Mouse (Mus musculus) heart, postnatal 25 days (tissue): ENCODE measurements around the gene Btc. TPM values are rescaled to one million over a fixed set of nuclear protein-coding genes. Genes with fewer than 3 reads are reported as not detected.

Experiments
- DNase-seq: peaks from one replicate; pipeline ENCODE4 v3.0.0; 2022; ENCODE audit warnings: low spot score
- intact Hi-C: fragments of 180-260 bp; cut with DNase I; formaldehyde crosslinking; loops from one replicate; pipeline ENCODE4 v1.15.1; 2025
- total RNA-seq, 2 experiments: library from RNA; stranded (reverse); gene quantifications; 2 replicates each; pipeline ENCODE4 v1.2.3; 2021

Btc gene
- total RNA-seq = 1 to 10 TPM; 1.6 to 2.1 TPM

DNA sequence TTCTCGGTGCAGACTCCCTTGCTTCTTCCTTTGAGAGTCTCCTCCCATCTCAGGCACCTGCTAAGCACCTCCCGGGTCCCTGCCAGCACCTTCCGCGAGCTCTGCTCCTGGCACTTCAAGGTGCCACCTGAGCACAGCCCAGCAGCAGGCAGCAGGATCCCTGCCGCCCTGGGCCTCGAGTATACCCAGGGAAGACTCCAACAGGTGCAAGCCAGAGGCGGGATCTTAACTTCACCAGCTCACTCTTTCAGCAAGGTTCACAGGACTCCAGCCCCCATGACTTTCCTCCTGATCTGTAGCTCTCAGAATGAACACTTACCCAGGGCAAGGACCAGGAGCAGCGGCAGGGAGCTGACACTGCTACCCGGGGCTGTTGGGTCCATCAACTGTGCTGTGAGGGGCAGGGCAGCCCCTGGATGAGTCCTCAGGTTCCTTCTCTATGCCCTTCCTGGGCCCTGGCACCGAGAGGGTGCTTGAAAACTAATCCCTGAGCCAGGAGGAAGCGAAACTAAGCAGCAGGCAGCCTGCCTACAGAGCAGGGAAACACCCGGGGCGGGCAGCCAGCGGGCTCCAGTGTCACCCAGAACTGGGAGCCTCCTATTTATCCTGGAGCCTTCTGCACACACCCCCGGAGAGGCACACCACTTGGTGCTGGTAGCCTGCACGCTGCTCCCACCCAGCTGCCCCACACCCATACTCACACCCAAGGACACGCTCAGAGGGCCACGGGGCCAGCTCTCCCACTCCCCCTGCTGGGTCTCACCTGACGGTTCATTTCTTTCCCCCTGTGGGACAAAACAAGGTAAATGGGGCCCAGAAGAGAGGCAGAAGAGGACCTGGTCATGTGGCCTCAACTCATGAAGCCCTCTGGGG lies at the start of gene Btc:
TSS of gene Btc (minus strand) at position 656 of the 873 bp plus-strand sequence.
- intact Hi-C loops = no loop called here
- peak; percentile 50 for DNase-seq

- intact Hi-C loops = no loop called here
- peak; percentile 1 for DNase-seq
Measured at GRCm38 (mm10) chr5:91444981-91445517, 42.3 kb upstream of the Btc start.

GRCm38 (mm10) chr5:91436563-91436962 lies 33.8 kb upstream of the Btc start:
- intact Hi-C loops = no loop called here
- DNase-seq = no peak

DNA sequence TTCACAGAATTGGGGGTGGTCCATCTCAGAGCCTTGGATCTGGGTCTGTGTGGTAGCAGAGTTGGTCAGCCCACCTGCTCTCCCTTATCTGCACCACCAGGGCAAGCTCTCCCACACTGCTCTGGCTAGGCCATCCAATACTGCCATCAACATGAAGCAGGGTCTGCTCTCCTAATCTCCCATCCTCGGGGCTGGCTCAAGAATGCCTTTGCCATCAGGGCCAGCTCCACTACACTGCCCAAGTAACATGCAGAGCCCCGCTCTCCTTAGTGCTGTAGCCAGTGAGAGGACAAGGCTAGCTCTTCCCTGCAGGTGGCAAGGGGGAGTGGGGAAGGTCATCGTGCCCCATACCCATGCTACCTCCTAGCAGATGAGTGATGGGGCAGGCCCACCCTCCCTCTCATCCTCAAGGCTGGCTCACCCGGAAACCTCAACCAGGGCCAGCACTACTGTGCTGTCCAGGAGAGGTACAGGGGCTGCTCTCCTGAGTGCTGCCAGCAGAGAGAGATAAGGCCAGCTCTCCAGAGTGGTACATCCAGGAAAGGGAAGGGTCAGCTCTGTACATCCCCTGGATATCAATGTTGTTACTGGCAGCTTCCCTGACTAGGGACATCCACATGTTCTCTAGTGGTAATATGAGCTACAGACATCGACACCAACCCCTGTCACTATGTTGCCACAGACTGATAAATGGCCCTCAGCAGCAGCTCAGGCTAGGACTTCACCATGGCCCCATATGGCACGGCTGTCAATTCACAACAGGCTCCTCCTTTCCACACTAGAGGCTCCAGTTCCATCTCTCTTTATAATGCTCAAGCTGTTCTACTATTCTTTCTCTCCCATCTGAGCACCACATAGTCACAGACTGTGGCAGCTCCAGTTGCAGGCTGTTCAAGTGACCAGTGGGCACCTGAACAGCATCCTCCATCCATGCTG lies 32.2 kb upstream of the Btc start:
- no peak for DNase-seq
- intact Hi-C loops = no loop called here

- intact Hi-C loops = no loop called here
- no peak for DNase-seq
Measured at GRCm38 (mm10) chr5:91428547-91428946, 25.8 kb upstream of the Btc start.

DNA sequence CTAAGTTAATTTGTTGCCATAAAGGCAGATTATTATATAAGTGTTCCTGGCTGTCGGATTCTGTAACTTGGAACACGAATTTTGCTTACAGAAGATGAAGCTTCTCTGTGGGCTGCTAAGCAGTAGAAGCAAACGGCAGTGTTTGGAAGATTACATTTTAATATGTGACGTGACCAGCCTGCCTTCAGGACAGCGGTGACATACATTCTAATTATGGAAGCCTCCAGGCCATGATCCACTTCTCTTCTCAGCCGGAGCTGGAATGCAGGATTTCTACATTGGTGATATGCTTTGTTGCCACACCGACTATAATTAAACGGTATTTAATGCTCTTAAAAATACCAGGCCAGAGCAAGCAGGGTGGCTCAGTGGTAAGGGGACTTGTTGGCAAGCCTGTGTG lies 11.0 kb upstream of the Btc start:
- intact Hi-C loops = no loop called here
- no peak for DNase-seq

GRCm38 (mm10) chr5:91404263-91404662 lies 1.5 kb upstream of the Btc start:
- DNase-seq = no peak

GRCm38 (mm10) chr5:91403281-91403680 lies 487 bp upstream of the Btc start:
- intact Hi-C loops = no loop called here
- DNase-seq = no peak

More at GRCm38 (mm10) chr5:91404263-91404662, 1.5 kb upstream of the Btc start:
- intact Hi-C loops = no loop called here

DNA sequence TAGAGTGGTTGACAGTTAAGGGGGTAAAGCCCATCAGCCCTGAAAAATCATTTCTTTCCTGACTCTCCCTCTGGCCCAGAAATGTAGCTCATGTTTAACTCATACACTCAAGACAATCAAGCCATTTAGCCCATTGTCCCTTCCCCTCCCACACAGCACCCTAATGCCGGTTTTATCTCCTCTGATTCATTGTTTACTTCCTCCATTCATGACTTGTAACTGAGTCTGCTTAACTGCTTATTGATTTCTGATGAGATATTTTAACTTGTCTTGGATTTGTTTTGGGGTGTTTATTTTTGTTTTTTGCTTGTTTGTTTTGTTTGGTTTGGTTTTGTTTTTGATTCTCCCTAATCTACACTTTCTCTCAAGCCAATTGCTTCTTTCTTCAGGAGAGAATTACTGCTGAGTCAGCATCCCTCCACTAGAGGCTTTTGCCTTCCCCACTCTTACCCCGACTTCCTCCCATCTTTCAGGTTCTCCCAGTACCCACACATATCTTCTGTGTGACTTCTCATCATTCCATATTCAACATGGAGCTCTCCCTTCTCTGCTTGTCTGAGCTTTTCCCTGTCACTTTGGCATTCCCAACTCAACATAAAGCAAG lies 2.2 kb downstream of the Btc start:
- DNase-seq = no peak
- intact Hi-C loops = no loop called here

DNA sequence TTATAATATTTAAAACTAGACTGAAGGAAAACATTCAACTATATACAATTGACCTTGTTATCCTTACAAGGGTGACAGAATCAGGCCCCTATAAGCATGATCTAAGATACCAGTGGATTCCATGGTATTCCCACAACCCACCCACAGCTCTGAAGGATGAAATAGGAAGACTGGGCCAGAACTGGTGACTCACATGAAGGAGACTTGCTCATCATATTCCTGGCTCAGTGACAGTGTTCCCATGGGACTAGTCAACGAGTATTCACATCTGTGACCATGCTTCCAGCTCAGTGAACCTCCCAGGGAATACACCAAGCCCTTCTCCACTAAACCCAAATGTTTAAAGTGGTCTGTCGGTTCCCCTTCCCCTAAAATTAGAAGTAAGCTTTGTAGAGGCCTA lies 27.3 kb downstream of the Btc start:
- DNase-seq = no peak

GRCm38 (mm10) chr5:91368061-91368565 lies 34.7 kb downstream of the Btc start:
- DNase-seq = no peak
- intact Hi-C loops = no loop called here

More for the DNA sequence above, 27.3 kb downstream of the Btc start:
- intact Hi-C loops = no loop called here

DNA sequence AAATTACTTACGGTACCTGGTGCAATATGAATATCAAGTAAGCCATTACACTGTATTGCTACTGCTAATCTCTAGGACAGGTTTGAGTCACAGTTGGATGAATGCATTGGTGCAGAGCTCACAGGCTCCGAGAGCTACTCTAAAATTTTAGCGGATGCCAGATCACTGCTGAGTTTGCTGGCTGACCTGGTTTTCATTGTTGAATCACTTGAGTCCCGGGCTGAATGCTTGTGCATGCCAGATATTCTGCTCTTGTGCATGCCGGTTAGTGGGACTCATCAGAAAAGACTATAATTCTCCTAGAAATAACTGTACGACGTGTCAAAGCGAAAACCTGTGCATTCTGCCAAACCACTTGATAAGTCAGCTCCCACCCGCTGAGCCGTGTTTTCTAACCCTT lies 35.9 kb downstream of the Btc start:
- intact Hi-C loops = no loop called here
- no peak for DNase-seq

GRCm38 (mm10) chr5:91363274-91363991 lies 39.4 kb downstream of the Btc start:
- no peak for DNase-seq

DNA sequence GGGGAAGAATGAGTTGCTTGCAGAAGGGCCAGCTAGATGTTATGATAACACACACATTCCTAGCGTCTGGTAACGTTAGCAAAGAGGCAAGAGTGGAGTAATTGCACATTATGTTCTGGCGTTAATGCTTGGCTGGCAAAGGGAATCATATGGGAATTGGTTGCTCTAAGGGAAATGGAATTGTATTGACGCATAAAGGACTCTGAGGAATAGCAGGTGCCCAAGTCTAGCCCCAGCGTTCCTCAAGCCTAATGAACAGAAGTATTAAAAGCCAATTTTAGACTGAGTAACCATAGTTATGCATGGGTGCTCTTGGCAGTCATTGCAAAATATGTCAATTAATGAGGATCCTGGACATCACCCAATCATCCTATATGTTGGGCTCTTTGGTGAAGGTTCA lies 50.1 kb downstream of the Btc start:
- intact Hi-C loops = no loop called here

More at GRCm38 (mm10) chr5:91363274-91363991, 39.4 kb downstream of the Btc start:
- intact Hi-C loops = no loop called here

DNA sequence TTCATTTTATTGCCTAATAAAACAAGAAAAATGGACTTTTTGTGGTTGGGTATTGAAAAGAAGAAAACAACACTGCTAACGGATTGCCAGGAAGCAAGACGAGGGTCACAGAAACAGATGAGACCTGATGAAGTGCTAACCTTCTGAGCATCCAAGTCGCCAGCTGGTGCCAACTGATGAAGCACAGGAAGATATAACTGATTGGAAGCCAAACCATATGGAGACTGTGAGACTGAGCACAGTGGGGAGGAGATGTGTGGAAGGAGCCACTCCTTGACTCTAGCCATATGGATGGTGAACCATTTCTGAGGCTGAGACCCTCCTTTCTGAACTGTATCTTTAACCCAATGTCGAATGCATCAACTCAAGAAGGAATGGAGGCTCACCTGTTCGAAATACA lies 57.1 kb downstream of the Btc start:
- no peak for DNase-seq
- intact Hi-C loops = no loop called here

More for the DNA sequence above, 50.1 kb downstream of the Btc start:
- no peak for DNase-seq

GRCm38 (mm10) chr5:91345064-91345463 lies 57.7 kb downstream of the Btc start:
- intact Hi-C loops = no loop called here
- no peak for DNase-seq

DNA sequence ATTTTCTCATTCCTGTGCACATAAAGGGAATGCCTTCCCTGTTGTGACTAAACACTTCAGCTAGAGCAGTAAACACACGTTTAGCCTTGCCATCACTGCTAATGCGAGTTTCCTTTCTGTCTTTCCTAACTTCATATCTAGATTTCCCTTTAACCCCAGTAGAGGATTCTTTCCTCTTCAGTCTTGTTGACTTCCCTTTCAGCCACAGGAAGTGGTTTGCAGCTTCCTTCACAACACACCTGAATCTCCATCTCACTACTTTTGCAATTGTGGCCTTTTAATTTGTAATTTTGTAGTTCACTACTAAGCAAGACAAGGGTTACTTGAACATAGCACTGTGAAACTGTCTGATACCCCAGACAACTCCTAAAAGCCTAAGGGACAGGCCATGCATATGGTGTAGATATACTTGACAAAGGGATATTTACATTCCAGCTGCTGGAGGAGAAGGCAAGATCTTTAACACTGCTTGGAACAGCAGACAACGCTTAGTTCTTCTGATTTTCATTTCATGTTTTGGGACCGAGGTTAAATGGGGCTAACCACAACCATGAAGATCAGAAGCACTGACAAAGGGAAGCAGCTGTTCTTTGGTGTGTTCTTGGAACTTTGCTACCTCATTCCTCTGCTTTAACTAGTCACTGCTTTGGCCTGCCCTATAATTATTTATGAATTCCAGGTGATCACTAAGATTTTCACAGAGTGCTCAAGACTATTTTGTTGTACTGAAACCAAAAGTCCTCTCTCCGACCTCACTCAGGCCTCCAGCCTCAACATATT lies 60.6 kb downstream of the Btc start:
- DNase-seq = no peak
- intact Hi-C loops = no loop called here

GRCm38 (mm10) chr5:91334227-91334626 lies 68.6 kb downstream of the Btc start:
- no peak for DNase-seq
- intact Hi-C loops = no loop called here
